Mouse (Mus musculus): Measurements from ENCODE around the gene 1600014C23Rik.

- TF ChIP-seq GATA1 (IDR thresholded peaks at IDR 0.05; ENCODE audit: borderline replicate concordance, low read length) (no peak), CTCF (IDR thresholded peaks at IDR 0.05; ENCODE audit: low read depth, low read length) (no peak), TAL1 (conservative IDR thresholded peaks at IDR 0.05; ENCODE audit: low read depth, low read length) (no peak), POLR2AphosphoS5 (IDR thresholded peaks at IDR 0.05; ENCODE audit: insufficient replicate concordance, low read depth, low read length) (no peak)
Measured at GRCm38 (mm10) chr17:45711525-45711924, 22.1 kb downstream of the 1600014C23Rik start.

Measured in G1E (cell line).